Mouse (Mus musculus): ENCODE measurements around the gene Zfp651.

- no peak for TF ChIP-seq POLR2A (IDR thresholded peaks at IDR 0.05; ENCODE audit: low read depth, low read length)
- no peak for TF ChIP-seq CTCF (IDR thresholded peaks at IDR 0.05; ENCODE audit: extremely low read depth, insufficient read depth, insufficient read length, insufficient replicate concordance)
Measured at GRCm38 (mm10) chr9:121757835-121758814, 1.0 kb upstream of the Zfp651 start.
